Mouse (Mus musculus): ENCODE data around the gene Tead4.
A peak's percentile ranks its signal among the peaks of the same experiment; 100 is the strongest.
"Not testable (repeated sequence)": the region's sequence is repeated elsewhere in the genome, so short reads cannot be mapped to it uniquely, and the experiment has no call there.

Tead4 gene

GRCm38 (mm10) chr6:128237102-128237763, 63.4 kb downstream of the Tead4 start:
- no peak for DNase-seq (ENCODE audit: low spot score in 2 of 2)

GRCm38 (mm10) chr6:128236581-128236980, 64.0 kb downstream of the Tead4 start:
- DNase-seq (ENCODE audit: low spot score in 2 of 2) = no peak

GRCm38 (mm10) chr6:128234206-128234605, 66.4 kb downstream of the Tead4 start:
- DNase-seq (ENCODE audit: low spot score in 2 of 2) = no peak

GRCm38 (mm10) chr6:128232216-128232615, 68.4 kb downstream of the Tead4 start:
- no peak for DNase-seq (ENCODE audit: low spot score in 2 of 2)

DNA sequence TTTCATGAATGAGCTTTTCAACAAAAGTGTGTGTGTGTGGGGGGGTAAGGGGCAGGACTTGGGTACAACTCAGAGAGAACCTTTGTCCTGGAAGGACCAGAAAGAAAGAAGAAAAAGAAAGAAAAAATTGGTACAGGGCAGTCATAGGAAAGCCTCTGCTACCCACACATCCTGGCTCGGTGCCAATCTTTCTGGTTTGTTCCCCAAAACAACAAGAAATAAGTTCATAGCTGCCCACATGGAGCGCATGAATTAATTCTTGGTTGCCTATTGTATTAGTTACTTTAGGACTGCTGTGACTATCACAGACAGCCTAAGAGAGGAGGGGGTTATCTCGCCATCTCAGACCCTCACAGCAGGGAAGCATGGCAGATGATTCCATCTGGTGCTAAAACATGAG, 68.9 kb downstream of the Tead4 start:
- DNase-seq (ENCODE audit: low spot score in 2 of 2) = no peak

GRCm38 (mm10) chr6:128227438-128228017, 73.1 kb downstream of the Tead4 start:
- DNase-seq (ENCODE audit: low spot score in 2 of 2) = no peak

- no peak for DNase-seq (ENCODE audit: low spot score in 2 of 2)
Measured at GRCm38 (mm10) chr6:128226941-128227340, 73.7 kb downstream of the Tead4 start.

GRCm38 (mm10) chr6:128225846-128226176, 74.8 kb downstream of the Tead4 start:
- no peak for DNase-seq (ENCODE audit: low spot score in 2 of 2)

- no peak for DNase-seq (ENCODE audit: low spot score in 2 of 2)
Measured at GRCm38 (mm10) chr6:128225009-128225845, 75.4 kb downstream of the Tead4 start.

DNA sequence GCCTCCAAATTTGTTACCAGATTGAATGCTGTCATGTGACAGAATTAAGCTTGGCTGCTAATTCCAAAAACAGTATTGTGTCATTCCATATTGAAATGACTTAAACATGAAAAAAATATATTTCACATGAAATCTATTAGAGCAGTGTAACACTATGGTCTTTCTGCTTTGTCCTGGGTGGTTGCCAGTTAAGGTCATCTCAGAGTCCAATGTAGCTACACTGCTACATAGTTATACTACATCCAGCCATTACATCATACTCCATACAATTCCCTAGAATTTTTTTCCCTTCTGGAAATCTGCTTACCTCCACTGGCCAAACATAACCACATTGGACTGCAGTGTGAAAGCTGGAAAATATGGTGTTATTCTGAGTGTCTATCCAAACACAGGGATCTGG, 77.5 kb downstream of the Tead4 start:
- DNase-seq (ENCODE audit: low spot score in 2 of 2) = no peak

DNA sequence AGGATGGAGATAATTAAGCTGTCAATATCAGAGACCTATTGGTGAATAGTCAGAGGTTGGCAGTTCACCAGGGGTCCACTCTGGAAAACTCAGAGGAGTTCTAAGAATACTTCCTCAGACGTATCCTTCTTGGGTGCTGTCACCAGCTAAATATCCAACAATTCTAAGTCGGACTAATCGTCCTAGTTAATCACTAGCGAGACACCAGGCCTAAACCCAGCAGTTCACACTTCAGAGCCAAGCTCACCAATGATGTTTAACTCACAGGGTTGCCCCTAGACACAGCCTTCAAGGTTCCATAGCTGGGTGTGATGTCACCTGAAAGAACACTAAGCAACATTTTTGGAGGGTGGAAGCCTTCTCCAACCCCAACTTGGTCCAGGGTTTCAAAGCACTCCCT, 85.6 kb downstream of the Tead4 start:
- not testable (repeated sequence) for DNase-seq (ENCODE audit: low spot score in 2 of 2)

GRCm38 (mm10) chr6:128209199-128209598, 91.4 kb downstream of the Tead4 start:
- DNase-seq (ENCODE audit: low spot score in 2 of 2) = not testable (repeated sequence)

DNA sequence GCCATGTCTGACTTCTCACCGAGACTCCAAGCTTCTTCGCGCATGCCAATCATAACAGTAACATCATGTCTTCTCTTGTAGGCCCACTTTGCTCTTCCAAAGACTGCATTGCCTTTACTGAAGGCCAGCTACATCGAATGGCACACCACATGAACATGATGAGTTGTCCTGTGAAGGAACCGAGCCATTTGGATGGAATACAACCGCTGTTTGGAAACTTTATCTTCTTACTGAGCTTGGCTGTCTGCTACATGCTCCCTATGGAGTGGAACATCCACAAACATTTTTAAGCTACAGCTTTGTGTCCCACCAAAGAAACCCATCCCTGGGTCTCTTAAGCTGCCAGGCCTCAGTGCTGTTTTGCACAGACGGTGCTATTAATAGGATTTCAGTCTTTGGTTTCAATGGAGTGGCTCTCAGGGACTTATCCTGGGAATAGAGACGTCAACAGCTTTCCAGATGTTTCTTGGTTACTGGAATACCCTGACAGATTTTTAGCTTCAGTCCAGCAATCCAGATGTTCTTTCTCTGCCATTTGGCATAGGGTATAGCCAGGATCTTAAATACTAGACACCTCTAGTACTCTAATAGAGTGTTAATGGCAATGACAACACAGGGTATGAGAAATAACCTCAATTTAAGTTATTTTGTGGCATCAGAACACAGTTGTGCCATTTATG, 92.0 kb downstream of the Tead4 start:
- peak; percentile 29 to 35 for DNase-seq (ENCODE audit: low spot score in 2 of 2)

DNA sequence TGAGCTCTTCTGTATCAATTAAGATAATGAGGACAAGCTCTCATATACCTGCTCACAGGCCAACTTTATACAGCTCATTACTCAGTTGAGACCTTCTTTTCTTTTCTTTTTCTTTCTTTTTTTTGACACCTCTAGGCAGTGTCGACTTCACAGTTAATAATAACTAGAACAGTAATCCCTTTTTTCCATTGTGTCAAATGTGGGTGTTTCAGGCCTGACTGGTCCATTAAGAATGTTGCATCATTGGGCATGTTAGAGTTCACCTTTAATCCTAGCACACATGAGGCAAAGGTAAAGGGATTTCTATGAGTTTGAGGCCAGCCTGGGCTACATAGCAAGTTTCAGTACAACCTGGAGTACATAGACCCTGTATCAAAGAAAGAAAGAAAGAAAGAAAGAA, 97.1 kb downstream of the Tead4 start:
- no peak for DNase-seq (ENCODE audit: low spot score in 2 of 2)

DNA sequence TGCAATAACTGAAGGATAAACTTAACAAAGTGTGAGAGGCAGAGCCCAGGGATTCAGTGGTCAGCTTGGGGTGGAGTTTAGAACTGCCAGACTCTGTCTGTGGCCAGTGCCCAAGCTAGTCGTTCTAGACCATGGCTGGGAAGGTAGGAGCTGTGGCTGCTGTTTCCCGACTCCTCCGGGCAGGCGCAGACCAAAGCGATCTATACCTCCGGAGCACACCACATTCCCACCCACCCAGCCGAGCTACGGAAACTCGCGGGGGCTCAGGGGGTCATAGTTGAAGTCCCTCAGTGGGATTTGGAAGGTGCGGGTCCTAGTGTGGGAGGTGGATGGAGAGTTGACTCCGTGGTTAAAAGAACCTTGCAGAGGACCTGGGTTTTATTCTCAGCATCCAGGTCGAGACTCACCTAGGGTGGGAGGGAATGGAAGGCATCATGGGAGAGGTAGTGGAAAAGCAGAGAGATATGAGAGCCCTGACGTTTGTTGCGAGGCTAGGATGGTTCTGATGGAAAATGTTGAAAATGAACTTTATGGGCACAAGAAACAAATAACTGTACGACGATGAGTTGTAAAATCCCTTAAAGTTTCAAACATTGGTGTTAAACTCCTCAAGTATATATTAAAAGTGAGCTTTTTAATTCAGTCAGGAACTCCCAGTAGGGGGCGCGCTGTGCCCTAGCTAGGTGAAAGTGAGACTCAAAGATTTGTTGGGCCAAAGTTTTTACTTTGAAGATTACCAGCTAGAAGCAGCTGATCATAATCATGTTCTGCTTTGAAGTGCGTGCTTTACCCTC, 99.6 kb downstream of the Tead4 start:
- peak; percentile 25 to 60 for DNase-seq (ENCODE audit: low spot score in 2 of 2)

DNA sequence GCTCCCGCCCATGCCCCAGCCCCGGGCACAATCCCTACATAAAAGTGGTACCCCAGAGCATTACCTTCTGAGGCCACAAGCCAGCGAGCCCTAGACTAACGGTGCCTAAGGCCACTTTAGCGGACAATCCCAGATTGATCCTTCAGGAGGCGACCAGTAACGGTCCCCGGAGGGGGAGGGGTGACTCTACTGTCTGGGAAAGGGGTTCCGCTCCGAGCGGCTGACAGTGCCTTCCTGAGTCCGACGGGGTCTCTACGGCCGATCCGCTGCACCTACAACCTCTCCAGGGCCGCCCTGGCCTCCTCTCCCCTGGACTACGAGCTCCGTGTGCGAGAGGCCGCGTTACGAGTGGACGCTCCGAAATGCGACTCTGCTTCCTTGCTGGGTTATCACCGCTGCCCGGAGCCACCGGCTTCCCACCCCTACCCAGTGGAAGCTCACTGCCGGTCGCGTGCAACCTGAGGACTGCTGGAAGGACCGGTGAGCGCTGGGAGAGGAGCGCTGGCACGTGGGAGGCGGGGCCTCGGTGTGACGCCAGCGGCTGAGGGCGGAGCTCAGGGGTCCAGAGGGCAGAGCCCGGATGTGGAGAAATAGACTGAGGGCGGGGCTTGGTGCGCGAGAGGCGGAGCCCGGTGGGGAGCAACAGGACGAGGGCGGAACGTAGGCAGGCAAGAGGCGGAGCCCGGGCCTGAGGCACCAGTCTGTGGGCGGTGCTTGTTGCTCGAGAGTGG, 100.3 kb downstream of the Tead4 start:
- peak; percentile 98 to 99 for DNase-seq (ENCODE audit: low spot score in 2 of 2)

GRCm38 (mm10) chr6:128183521-128183920, 117.1 kb downstream of the Tead4 start:
- no peak for DNase-seq (ENCODE audit: low spot score in 2 of 2)

- no peak for DNase-seq (ENCODE audit: low spot score in 2 of 2)
Measured at GRCm38 (mm10) chr6:128181176-128181575, 119.4 kb downstream of the Tead4 start.

DNA sequence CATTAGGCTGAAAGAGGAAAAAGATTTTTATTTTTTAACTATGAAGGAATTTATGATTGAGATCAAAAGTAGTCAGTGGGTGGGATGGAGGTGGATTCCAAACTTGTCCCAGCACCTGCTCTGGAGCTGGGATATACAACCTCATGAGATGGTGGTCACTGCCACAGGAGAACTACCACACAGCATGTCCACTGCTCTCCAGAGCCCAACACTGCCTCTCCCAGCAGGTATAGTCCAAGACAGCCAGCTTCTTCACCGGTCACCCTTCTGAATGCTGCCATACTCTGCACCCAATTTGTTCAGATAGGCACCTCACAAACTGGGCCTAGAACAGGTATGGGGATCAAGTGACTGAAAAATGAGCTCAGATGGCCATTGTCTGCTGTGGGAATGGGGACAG, 121.0 kb downstream of the Tead4 start:
- no peak for DNase-seq (ENCODE audit: low spot score in 2 of 2)

GRCm38 (mm10) chr6:128179247-128179646, 121.4 kb downstream of the Tead4 start:
- no peak for DNase-seq (ENCODE audit: low spot score in 2 of 2)

- DNase-seq (ENCODE audit: low spot score in 2 of 2) = no peak
Measured at GRCm38 (mm10) chr6:128178681-128179080, 121.9 kb downstream of the Tead4 start.

All from heart, adult 9 months (tissue).